ENCODE assay signal across 9 mouse cellular contexts in genomic region chrX:48532175-48532574, GRCm38 (mm10). TPM values are rescaled to one million over a fixed set of nuclear protein-coding genes. Genes with fewer than 3 reads are reported as not detected.
DNase-seq lines count a peak whose midpoint lies in the region; ATAC-seq lines count a peak whose summit lies in the region.
"Had no signal": no experiment of that assay in that cellular context is flagged by ENCODE, and none has a peak within 500 bp of the region (broad histone marks: within the 10 kb centered on the region; RNA-seq: fewer than 3 reads in every experiment).

No protein-coding gene starts in this region.

- peak; percentile 71; the same call in 1 of the 2 replicates for ATAC-seq in forebrain, embryonic 13.5 days
- ATAC-seq in heart, embryonic 16.5 days (replicated peaks; ENCODE audit: extremely low read depth, insufficient read depth, low FRiP score): no peak

- peak; percentile 44 for DNase-seq in MN1 (ENCODE audit: low spot score)
- DNase-seq in c-Kit-positive CD71-positive TER-119-negative erythroid progenitor cells, embryonic 14.5 days (ENCODE audit: low read depth): peak; percentile 40
- DNase-seq in layer of hippocampus, adult 9-10 months (ENCODE audit: low spot score): peak; percentile 51
- peak; percentile 88 for DNase-seq in lung, postnatal 36 days
- peak; percentile 49 to 50 for DNase-seq in right cerebral cortex, postnatal 36 days (ENCODE audit: low spot score in 2 of 2)
- DNase-seq in yolk sac, embryonic 10.5 days (ENCODE audit: low spot score): peak; percentile 19

- H3K36me3 ChIP-seq in forebrain, embryonic 13.5 days (ENCODE audit: poor library complexity, severe bottlenecking): no peaks in the 10 kb centered on the region
- H3K36me3 ChIP-seq in heart, embryonic 16.5 days (ENCODE audit: control insufficient read depth, insufficient read depth): no peaks in the 10 kb centered on the region
- H3K36me3 ChIP-seq: midbrain, embryonic 12.5 days had no signal

- no peaks in the 10 kb centered on the region for H3K4me1 ChIP-seq in forebrain, embryonic 13.5 days
- H3K4me1 ChIP-seq in heart, embryonic 16.5 days (ENCODE audit: control insufficient read depth, insufficient read depth, low read length): no peaks in the 10 kb centered on the region
- H3K4me1 ChIP-seq: midbrain, embryonic 12.5 days had no signal

- H3K4me2 ChIP-seq in forebrain, embryonic 13.5 days: no peak overlapping the region
- H3K4me2 ChIP-seq in heart, embryonic 16.5 days (ENCODE audit: low read depth, low read length): peak overlapping the region; percentile 39; the same call in 1 of the 2 replicates
- H3K4me2 ChIP-seq: midbrain, embryonic 12.5 days had no signal

- 39% methylated on average over 3 of the region's 3 CpGs for WGBS in forebrain, embryonic 13.5 days
- 20% methylated on average over 3 of the region's 3 CpGs for WGBS in heart, embryonic 16.5 days

- no peaks in the 10 kb centered on the region for H3K27me3 ChIP-seq in forebrain, embryonic 13.5 days
- no peaks in the 10 kb centered on the region for H3K27me3 ChIP-seq in heart, embryonic 16.5 days (ENCODE audit: control insufficient read depth, insufficient read depth, low read length)
- H3K27me3 ChIP-seq: midbrain, embryonic 12.5 days had no signal

- H3K9ac ChIP-seq in forebrain, embryonic 13.5 days: no peak overlapping the region
- H3K9ac ChIP-seq in heart, embryonic 16.5 days (ENCODE audit: low read length): no peak overlapping the region
- H3K9ac ChIP-seq: midbrain, embryonic 12.5 days had no signal

- H3K27ac ChIP-seq in forebrain, embryonic 13.5 days: no peak overlapping the region
- no peak overlapping the region for H3K27ac ChIP-seq in heart, embryonic 16.5 days (ENCODE audit: low read length)
- H3K27ac ChIP-seq: midbrain, embryonic 12.5 days had no signal

- no peaks in the 10 kb centered on the region for H3K9me3 ChIP-seq in forebrain, embryonic 13.5 days (replicated peaks)
- no peaks in the 10 kb centered on the region for H3K9me3 ChIP-seq in heart, embryonic 16.5 days (replicated peaks; ENCODE audit: control insufficient read depth, low read length)
- H3K9me3 ChIP-seq: midbrain, embryonic 12.5 days had no signal

- no peak overlapping the region for H3K4me3 ChIP-seq in forebrain, embryonic 13.5 days
- H3K4me3 ChIP-seq in heart, embryonic 16.5 days (ENCODE audit: low read length): no peak overlapping the region
- H3K4me3 ChIP-seq: midbrain, embryonic 12.5 days had no signal

RNA-seq across cellular contexts. Expression of gene Rab33a, which starts 13.1 kb away (rescaled TPM):
- 66.4 and 68.2 TPM in 2 replicates for polyA plus RNA-seq in forebrain, embryonic 13.5 days (2015; fragmentation: Nextera tagmentation; extraction: Ambion mirVana)
- polyA plus RNA-seq in heart, embryonic 16.5 days (2015; fragmentation: Nextera tagmentation; extraction: Ambion mirVana): 3.8 and 5.6 TPM in 2 replicates

RNA-seq across cellular contexts. Expression of gene Aifm1, which starts 18.8 kb away (rescaled TPM):
- polyA plus RNA-seq in forebrain, embryonic 13.5 days (2015; fragmentation: Nextera tagmentation; extraction: Ambion mirVana): 57.7 and 59.8 TPM in 2 replicates
- 123 and 139 TPM in 2 replicates for polyA plus RNA-seq in heart, embryonic 16.5 days (2015; fragmentation: Nextera tagmentation; extraction: Ambion mirVana)

Comparison
In these comparisons a context has a peak if more than half of its experiments do, and no peak if none do; other contexts are left out.
1. DNase-seq: peak in every context shown above with its lines; median percentile 88 in lung, postnatal 36 days; 51 in layer of hippocampus, adult 9-10 months; 50 in right cerebral cortex, postnatal 36 days; 44 in MN1; 40 in c-Kit-positive CD71-positive TER-119-negative erythroid progenitor cells, embryonic 14.5 days; 19 in yolk sac, embryonic 10.5 days.
2. RNA of gene Rab33a, which starts 13.1 kb away (polyA plus RNA-seq): 66.4 to 68.2 TPM in forebrain, embryonic 13.5 days; 3.8 to 5.6 TPM in heart, embryonic 16.5 days; every median in the first group is over 10 times any median in the second.